Mouse (Mus musculus) hindbrain, embryonic 11.5 days (tissue): Measurements from ENCODE around the gene Jam2. TPM values are rescaled to one million over a fixed set of nuclear protein-coding genes. Genes with fewer than 3 reads are reported as not detected.
A peak's percentile ranks its signal among the peaks of the same experiment; 100 is the strongest.

Source experiments
- ATAC-seq: fragments of 200-750 bp; cut with Nextera tagmentation; 2 replicates; pipeline ENCODE4 v1.8.0; 2017; ENCODE audit warnings: mild to moderate bottlenecking, moderate TSS enrichment, moderate library complexity; ENCODE audit not compliant: low FRiP score
- DNase-seq: peaks from one replicate; pipeline ENCODE4 v3.0.0-alpha.2; 2015; ENCODE audit warnings: low spot score
- H3K27ac ChIP-seq: fragments of 300-500 bp; sonication (generic); 2 replicates; pipeline ENCODE4 v1.5.1; 2014; ENCODE audit warnings: mild to moderate bottlenecking, low read depth, low read length
- H3K27me3 ChIP-seq: fragments of 300-500 bp; sonication (generic); 2 replicates; pipeline ENCODE4 v1.6.1; 2014; ENCODE audit warnings: mild to moderate bottlenecking, low read length, moderate library complexity, mixed read lengths; ENCODE audit not compliant: control insufficient read depth, insufficient read depth
- H3K36me3 ChIP-seq: fragments of 300-500 bp; sonication (generic); 2 replicates; pipeline ENCODE4 v1.6.1; 2014; ENCODE audit warnings: mild to moderate bottlenecking, low read length, moderate library complexity, mixed read lengths; ENCODE audit not compliant: control insufficient read depth, insufficient read depth
- H3K4me1 ChIP-seq: fragments of 300-500 bp; sonication (generic); replicated peaks from 2 replicates; pipeline ENCODE4 v1.6.1; 2014; ENCODE audit warnings: low read length, mixed read lengths; ENCODE audit not compliant: control insufficient read depth, insufficient read depth
- H3K4me2 ChIP-seq: fragments of 300-500 bp; sonication (generic); replicated peaks from 2 replicates; pipeline ENCODE4 v1.6.1; 2014; ENCODE audit warnings: mild to moderate bottlenecking, low read depth, low read length
- H3K4me3 ChIP-seq: fragments of 300-500 bp; sonication (generic); 2 replicates; pipeline ENCODE4 v1.5.1; 2014; ENCODE audit warnings: low read depth, low read length
- H3K9ac ChIP-seq: fragments of 300-500 bp; sonication (generic); 2 replicates; pipeline ENCODE4 v1.6.1; 2014; ENCODE audit warnings: low read depth, low read length
- H3K9me3 ChIP-seq: fragments of 300-500 bp; sonication (generic); 2 replicates; pipeline ENCODE4 v1.6.1; 2016; ENCODE audit warnings: low read length; ENCODE audit not compliant: control insufficient read depth
- WGBS: fragments of 180-500 bp; shearing (Covaris S2); extraction: QIAGEN DNeasy Blood & Tissue Kit; methylation state at CpG from one replicate; pipeline ENCODE4 v1.1.7; 2014; 5-methylcytosine and 5-hydroxymethylcytosine counted together
- polyA plus RNA-seq: library from polyadenylated mRNA; unstranded; fragments of >200 nt; fragmentation: Nextera tagmentation; extraction: Ambion mirVana; gene quantifications from 2 replicates; pipeline ENCODE4 v1.2.1, GENCODE M21; 2014

The Jam2 gene
- polyA plus RNA-seq, 1 experiment from 2014 or later: 70.4 TPM

DNA sequence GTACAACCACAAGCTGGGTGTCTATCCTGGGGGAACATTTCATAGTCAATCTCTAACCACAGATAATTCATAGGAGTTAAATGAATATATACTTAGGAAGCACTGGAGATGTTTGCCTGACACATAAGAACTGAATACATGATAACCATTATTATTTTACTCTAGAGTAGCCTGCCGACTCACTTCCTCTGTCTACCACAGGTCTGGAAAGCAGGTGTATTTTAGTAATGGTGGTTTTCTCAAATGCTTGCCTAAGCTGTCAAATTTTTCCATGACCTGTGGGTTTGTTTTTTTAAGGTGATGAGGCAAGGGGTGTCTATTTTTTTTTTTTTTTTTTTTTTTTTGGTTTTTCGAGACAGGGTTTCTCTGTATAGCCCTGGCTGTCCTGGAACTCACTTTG, 26.1 kb downstream of the Jam2 start:
- Histone ChIP-seq H3K9me3 (no peaks in the 10 kb centered on the region), H3K4me1 (no peaks in the 10 kb centered on the region), H3K27ac (no peak overlapping the region), H3K9ac (no peak overlapping the region), H3K4me3 (no peak overlapping the region), H3K4me2 (no peak overlapping the region), H3K36me3 (no peaks in the 10 kb centered on the region), H3K27me3 (no peaks in the 10 kb centered on the region)
- no peak for DNase-seq
- ATAC-seq: no peak
- WGBS: 94% methylated on average over 1 of the region's 2 CpGs

DNA sequence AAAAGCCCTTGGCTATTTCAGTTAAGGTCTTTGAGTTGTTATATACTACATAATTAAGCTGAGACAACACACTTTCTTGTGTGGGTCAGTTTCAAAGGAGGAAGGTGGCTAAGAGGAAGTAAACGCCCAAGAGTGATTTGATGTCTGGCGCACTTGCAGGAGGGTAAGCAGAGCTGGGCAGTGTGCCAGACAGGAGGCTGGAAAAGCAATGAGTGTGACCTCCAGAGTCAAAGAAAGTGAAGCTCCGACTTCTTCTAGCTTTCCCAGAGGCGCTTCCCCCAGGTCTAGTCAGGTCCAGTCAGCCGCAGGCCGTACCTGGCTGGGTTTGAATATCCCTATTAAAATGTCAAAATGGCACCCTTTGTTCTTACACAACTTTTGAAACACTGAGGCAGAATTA, 28.3 kb downstream of the Jam2 start:
- WGBS: 85% methylated on average over 6 of the region's 6 CpGs
- Histone ChIP-seq H3K36me3 (peaks cover 4% of the 10 kb centered on the region; the same call in 1 of the 2 replicates), H3K4me3 (no peak overlapping the region), H3K4me1 (no peaks in the 10 kb centered on the region), H3K27me3 (no peaks in the 10 kb centered on the region), H3K9me3 (no peaks in the 10 kb centered on the region), H3K27ac (no peak overlapping the region), H3K4me2 (no peak overlapping the region), H3K9ac (no peak overlapping the region)
- ATAC-seq (no peak), DNase-seq (no peak)

DNA sequence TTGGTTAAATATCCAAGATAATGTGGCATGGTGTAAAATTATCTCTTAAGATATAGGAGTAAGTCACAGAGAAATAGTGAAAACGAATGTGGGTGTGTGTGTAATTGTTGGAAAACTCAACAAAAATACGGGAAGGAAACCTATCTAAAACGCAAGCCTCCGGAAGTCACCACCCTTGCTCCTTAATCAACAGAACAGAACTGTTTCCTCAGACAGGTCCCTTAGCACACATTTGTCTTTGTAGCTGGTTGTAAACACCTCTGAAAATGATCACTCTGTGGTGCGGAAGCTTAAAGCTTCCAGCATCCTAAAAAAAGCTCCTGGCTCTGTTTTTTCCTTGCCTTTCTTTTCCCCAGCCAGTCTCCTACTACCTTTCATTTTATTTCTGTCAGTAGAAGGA, 30.9 kb downstream of the Jam2 start:
- H3K4me1 ChIP-seq: no peaks in the 10 kb centered on the region
- H3K27ac ChIP-seq: no peak overlapping the region
- no peaks in the 10 kb centered on the region for H3K27me3 ChIP-seq
- H3K36me3 ChIP-seq: peaks cover 7% of the 10 kb centered on the region; the same call in 1 of the 2 replicates
- WGBS: 89% methylated on average over 5 of the region's 5 CpGs
- DNase-seq: no peak
- no peak overlapping the region for H3K4me2 ChIP-seq
- no peak overlapping the region for H3K4me3 ChIP-seq
- H3K9me3 ChIP-seq: no peaks in the 10 kb centered on the region
- H3K9ac ChIP-seq: no peak overlapping the region
- ATAC-seq: no peak

- no peak for ATAC-seq
- no peak overlapping the region for H3K9ac ChIP-seq
- no peak overlapping the region for H3K27ac ChIP-seq
- no peaks in the 10 kb centered on the region for H3K9me3 ChIP-seq
- no peaks in the 10 kb centered on the region for H3K4me1 ChIP-seq
- DNase-seq: no peak
- WGBS: 96% methylated on average over 3 of the region's 3 CpGs
- no peak overlapping the region for H3K4me3 ChIP-seq
- H3K27me3 ChIP-seq: no peaks in the 10 kb centered on the region
- peaks cover 7% of the 10 kb centered on the region; the same call in 1 of the 2 replicates for H3K36me3 ChIP-seq
- H3K4me2 ChIP-seq: no peak overlapping the region
Measured at GRCm38 (mm10) chr16:84806175-84806574, 32.3 kb downstream of the Jam2 start.

- no peak for ATAC-seq
- H3K36me3 ChIP-seq: peaks cover 7% of the 10 kb centered on the region; the same call in 1 of the 2 replicates
- no peak overlapping the region for H3K27ac ChIP-seq
- no peaks in the 10 kb centered on the region for H3K9me3 ChIP-seq
- no peak overlapping the region for H3K4me2 ChIP-seq
- DNase-seq: no peak
- no peak overlapping the region for H3K9ac ChIP-seq
- no peak overlapping the region for H3K4me3 ChIP-seq
- no peaks in the 10 kb centered on the region for H3K4me1 ChIP-seq
- WGBS: 94% methylated on average over 7 of the region's 7 CpGs
- H3K27me3 ChIP-seq: no peaks in the 10 kb centered on the region
Measured at GRCm38 (mm10) chr16:84807874-84808273, 34.0 kb downstream of the Jam2 start.

- H3K4me3 ChIP-seq: no peak overlapping the region
- peaks cover 7% of the 10 kb centered on the region; the same call in 1 of the 2 replicates for H3K36me3 ChIP-seq
- no peak overlapping the region for H3K27ac ChIP-seq
- 94% methylated on average over 1 of the region's 1 CpGs for WGBS
- ATAC-seq (no peak), DNase-seq (no peak)
- no peaks in the 10 kb centered on the region for H3K27me3 ChIP-seq
- no peaks in the 10 kb centered on the region for H3K9me3 ChIP-seq
- no peak overlapping the region for H3K9ac ChIP-seq
- H3K4me1 ChIP-seq: no peaks in the 10 kb centered on the region
- H3K4me2 ChIP-seq: no peak overlapping the region
Measured at GRCm38 (mm10) chr16:84810254-84810653, 36.3 kb downstream of the Jam2 start.

- WGBS: 90% methylated on average over 8 of the region's 8 CpGs
- Histone ChIP-seq H3K4me1 (no peaks in the 10 kb centered on the region), H3K4me3 (no peak overlapping the region), H3K36me3 (no peaks in the 10 kb centered on the region), H3K27me3 (no peaks in the 10 kb centered on the region), H3K9ac (no peak overlapping the region), H3K4me2 (no peak overlapping the region), H3K9me3 (no peaks in the 10 kb centered on the region), H3K27ac (no peak overlapping the region)
- DNase-seq (no peak), ATAC-seq (no peak)
Measured at GRCm38 (mm10) chr16:84813852-84814251, 39.9 kb downstream of the Jam2 start.

DNA sequence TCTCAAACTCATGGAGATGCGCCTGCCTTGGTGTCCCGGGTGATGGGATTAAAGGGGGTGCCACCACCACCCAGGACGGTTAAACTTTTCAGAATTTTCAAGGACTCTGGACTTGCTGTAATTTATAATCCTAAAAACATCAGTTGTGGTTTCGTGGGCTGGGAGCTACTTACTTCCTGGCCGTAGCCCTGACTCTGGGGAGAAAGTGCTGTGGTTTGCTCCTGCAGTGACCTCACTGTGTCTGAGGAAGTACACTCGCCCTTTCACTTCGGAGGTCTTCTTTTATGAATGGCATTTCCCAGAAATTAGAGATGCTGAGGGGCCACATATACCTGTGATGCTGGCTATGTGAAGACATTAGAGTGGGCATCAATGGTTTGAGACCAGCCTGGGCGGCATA, 40.6 kb downstream of the Jam2 start:
- Histone ChIP-seq H3K27me3 (no peaks in the 10 kb centered on the region), H3K9me3 (no peaks in the 10 kb centered on the region), H3K4me1 (no peaks in the 10 kb centered on the region), H3K27ac (no peak overlapping the region), H3K4me3 (no peak overlapping the region), H3K9ac (no peak overlapping the region), H3K4me2 (no peak overlapping the region), H3K36me3 (no peaks in the 10 kb centered on the region)
- ATAC-seq: no peak
- WGBS: 83% methylated on average over 8 of the region's 8 CpGs
- no peak for DNase-seq

DNA sequence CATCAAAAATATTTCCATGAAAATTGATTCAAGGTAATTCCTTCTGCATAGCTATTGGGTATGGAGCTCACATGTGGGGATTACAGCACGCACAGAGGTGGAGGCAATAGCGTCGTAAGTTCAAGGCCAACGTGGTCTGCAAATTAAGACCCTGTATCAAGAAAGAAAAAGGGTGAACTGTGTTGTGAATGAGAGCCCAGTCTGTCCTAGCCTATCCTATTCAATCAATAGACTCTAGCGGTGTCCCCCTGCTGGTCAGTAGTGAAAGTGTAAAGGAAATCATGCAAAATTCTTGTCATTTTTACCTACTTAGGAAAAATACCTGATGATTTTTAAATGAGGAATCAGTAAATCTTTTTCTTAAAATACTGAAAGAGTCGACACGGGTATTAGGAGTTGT, 43.5 kb downstream of the Jam2 start:
- no peaks in the 10 kb centered on the region for H3K36me3 ChIP-seq
- DNase-seq: peak; percentile 58

More for the DNA sequence above, 43.5 kb downstream of the Jam2 start:
- Histone ChIP-seq H3K9ac (no peak overlapping the region), H3K4me1 (no peaks in the 10 kb centered on the region), H3K9me3 (no peaks in the 10 kb centered on the region), H3K4me2 (no peak overlapping the region), H3K27ac (no peak overlapping the region), H3K27me3 (no peaks in the 10 kb centered on the region), H3K4me3 (no peak overlapping the region)
- ATAC-seq: peak; percentile 66; the same call in 1 of the 2 replicates
- 40% methylated on average over 7 of the region's 7 CpGs for WGBS
